Mouse (Mus musculus): ENCODE measurements around the gene Sema6b.

DNA sequence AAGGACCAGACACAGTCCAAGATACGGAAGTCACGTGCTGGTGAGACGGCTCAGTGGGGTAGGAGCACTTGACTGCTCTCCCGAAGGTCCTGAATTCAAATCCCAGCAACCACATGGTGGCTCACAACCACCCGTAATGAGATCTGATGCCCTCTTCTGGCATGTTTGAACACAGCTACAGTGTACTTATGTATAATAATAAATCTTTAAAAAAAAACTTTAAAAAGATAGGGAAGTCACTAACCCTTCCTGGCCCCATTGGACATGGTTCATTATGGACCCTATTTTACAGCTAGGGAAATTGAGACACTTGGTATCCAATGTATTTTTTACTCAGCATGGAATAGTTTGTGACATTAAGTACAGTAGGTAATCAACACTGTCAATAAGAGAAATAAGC, 62.6 kb downstream of the Sema6b start:
- TF ChIP-seq CTCF (IDR thresholded peaks at IDR 0.05; ENCODE audit: borderline replicate concordance, extremely low read depth, insufficient read depth, insufficient read length) (no peak), POLR2A (IDR thresholded peaks at IDR 0.05; ENCODE audit: borderline replicate concordance, extremely low read depth, insufficient read depth, insufficient read length, poor library complexity, severe bottlenecking) (no peak)
